Comparison of ENCODE assay signal across 8 mouse cellular contexts in the genomic region with DNA sequence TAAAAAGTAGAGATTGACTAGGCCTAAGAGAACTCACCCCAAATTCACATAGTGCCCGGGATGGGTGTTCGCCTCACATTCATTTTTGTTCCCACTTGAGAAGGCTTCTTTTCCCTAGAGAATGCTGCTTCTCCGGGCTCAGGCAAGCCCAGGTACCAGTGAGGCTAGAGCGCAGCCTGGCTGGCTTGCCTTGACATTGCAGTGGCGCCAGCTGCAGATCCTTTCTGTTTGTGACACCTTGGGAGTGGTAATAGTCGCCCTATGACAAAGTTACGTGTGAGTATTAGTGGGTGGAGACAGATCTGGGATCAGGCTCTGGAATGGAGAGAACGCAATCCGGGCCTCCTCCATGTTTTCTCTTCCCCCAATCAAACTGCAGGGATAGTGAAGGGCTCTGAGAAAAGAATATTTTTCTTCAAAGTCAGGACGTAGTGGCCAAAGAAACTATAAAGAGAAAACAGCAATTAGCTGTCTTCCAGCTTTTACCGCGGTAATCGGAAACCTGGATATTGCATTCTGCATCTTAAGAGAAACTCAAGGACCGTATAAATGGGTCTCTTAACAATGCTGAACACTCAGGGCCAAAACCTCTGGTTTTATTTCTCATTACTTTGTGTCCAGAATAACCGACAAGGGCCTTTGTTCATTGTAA. TPM values are rescaled to one million over a fixed set of nuclear protein-coding genes. Genes with fewer than 3 reads are reported as not detected.
DNase-seq lines count a peak whose midpoint lies in the region; ATAC-seq and TF ChIP-seq lines count a peak whose summit lies in the region.

A gene (minus strand): TSS at position 248 of the 652 bp plus-strand sequence.

- peak within 1 kb of the TSS; percentile 86 for H3K4me2 ChIP-seq in heart, embryonic 11.5 days
- peak within 1 kb of the TSS; percentile 66 for H3K4me2 ChIP-seq in kidney, embryonic 15.5 days
- H3K4me2 ChIP-seq in midbrain, postnatal 0 days (ENCODE audit: low read depth, low read length, poor library complexity, severe bottlenecking), result peak within 1 kb of the TSS; percentile 63
- H3K4me2 ChIP-seq in stomach, embryonic 16.5 days (ENCODE audit: low read depth, low read length), result peak within 1 kb of the TSS; percentile 77

- peak; percentile 90 for TF ChIP-seq POLR2A in bone marrow, adult 2 months (IDR thresholded peaks at IDR 0.05; ENCODE audit: borderline replicate concordance, control insufficient read depth, low read depth, low read length)

- H3K4me3 ChIP-seq in bone marrow, adult 2 months (replicated peaks; ENCODE audit: control insufficient read depth, low read depth, low read length), result peak within 1 kb of the TSS; percentile 82
- peak within 1 kb of the TSS; percentile 63 for H3K4me3 ChIP-seq in heart, embryonic 11.5 days (ENCODE audit: low read depth, low read length)
- peak within 1 kb of the TSS; percentile 68 for H3K4me3 ChIP-seq in kidney, embryonic 15.5 days (replicated peaks)
- peak within 1 kb of the TSS; percentile 42 for H3K4me3 ChIP-seq in midbrain, postnatal 0 days (ENCODE audit: low read depth, low read length)
- H3K4me3 ChIP-seq in stomach, embryonic 16.5 days (replicated peaks; ENCODE audit: low read length), result peak within 1 kb of the TSS; percentile 70

- WGBS in bone marrow, adult 2 months, result 16% methylated on average over 15 of the region's 15 CpGs
- WGBS in heart, embryonic 11.5 days (ENCODE audit: insufficient replicate concordance), result 11% methylated on average over 15 of the region's 15 CpGs
- WGBS in kidney, embryonic 15.5 days, result 6% methylated on average over 15 of the region's 15 CpGs
- 5% methylated on average over 15 of the region's 15 CpGs for WGBS in midbrain, postnatal 0 days
- 6% methylated on average over 15 of the region's 15 CpGs for WGBS in stomach, embryonic 16.5 days

- H3K4me1 ChIP-seq in bone marrow, adult 2 months (ENCODE audit: control insufficient read depth, insufficient read depth, low read length), result peaks cover 1% of the 10 kb centered on the region; the same call in 1 of the 2 replicates
- peaks cover 31% of the 10 kb centered on the region for H3K4me1 ChIP-seq in heart, embryonic 11.5 days (ENCODE audit: control insufficient read depth, insufficient read depth, low read length)
- peaks cover 64% of the 10 kb centered on the region for H3K4me1 ChIP-seq in kidney, embryonic 15.5 days
- peaks cover 20% of the 10 kb centered on the region for H3K4me1 ChIP-seq in midbrain, postnatal 0 days (ENCODE audit: insufficient read depth, low read length)
- H3K4me1 ChIP-seq in stomach, embryonic 16.5 days (ENCODE audit: control insufficient read depth, insufficient read depth, low read length), result peaks cover 39% of the 10 kb centered on the region

- H3K27ac ChIP-seq in bone marrow, adult 2 months (ENCODE audit: control insufficient read depth, insufficient read depth, low read depth, low read length, poor library complexity), result peak within 1 kb of the TSS; percentile 93
- H3K27ac ChIP-seq in heart, embryonic 11.5 days (ENCODE audit: low read depth, low read length), result peak within 1 kb of the TSS; percentile 100
- H3K27ac ChIP-seq in kidney, embryonic 15.5 days, result peak within 1 kb of the TSS; percentile 99
- peak within 1 kb of the TSS; percentile 89 for H3K27ac ChIP-seq in midbrain, postnatal 0 days (ENCODE audit: low read depth, low read length)
- H3K27ac ChIP-seq in stomach, embryonic 16.5 days (ENCODE audit: low read length), result peak within 1 kb of the TSS; percentile 100

- peak; percentile 89 for DNase-seq in liver
- DNase-seq in midbrain, postnatal 0 days (ENCODE audit: low spot score), result peak; percentile 92

- peak; percentile 9 for ATAC-seq in CD4-positive, CD25-positive, alpha-beta regulatory T cell, adult 4 months
- peak; percentile 64 for ATAC-seq in erythroblast, adult 5-6 weeks (replicated peaks; ENCODE audit: low FRiP score, poor library complexity, severe bottlenecking)
- peak; percentile 61 for ATAC-seq in heart, embryonic 11.5 days (replicated peaks; ENCODE audit: insufficient number of reproducible peaks, low FRiP score, low TSS enrichment)
- ATAC-seq in kidney, embryonic 15.5 days (replicated peaks; ENCODE audit: low FRiP score), result peak; percentile 64
- peak; percentile 76 for ATAC-seq in midbrain, postnatal 0 days (ENCODE audit: low FRiP score)
- ATAC-seq in stomach, embryonic 16.5 days (ENCODE audit: insufficient read depth, low FRiP score), result peak; percentile 76

- H3K9me3 ChIP-seq in heart, embryonic 11.5 days (replicated peaks; ENCODE audit: control insufficient read depth, low read length), result no peaks in the 10 kb centered on the region
- H3K9me3 ChIP-seq in kidney, embryonic 15.5 days (replicated peaks), result no peaks in the 10 kb centered on the region
- no peaks in the 10 kb centered on the region for H3K9me3 ChIP-seq in midbrain, postnatal 0 days (ENCODE audit: low read length)
- no peaks in the 10 kb centered on the region for H3K9me3 ChIP-seq in stomach, embryonic 16.5 days (replicated peaks; ENCODE audit: control insufficient read depth, low read length)

- peak; percentile 69 for TF ChIP-seq CTCF in bone marrow, adult 2 months (IDR thresholded peaks at IDR 0.05; ENCODE audit: control insufficient read depth, insufficient read depth, low read length)
- TF ChIP-seq CTCF in midbrain, postnatal 0 days (IDR thresholded peaks at IDR 0.05), result peak; percentile 84

- H3K9ac ChIP-seq in heart, embryonic 11.5 days (ENCODE audit: low read depth, low read length), result peak within 1 kb of the TSS; percentile 98
- H3K9ac ChIP-seq in kidney, embryonic 15.5 days, result peak within 1 kb of the TSS; percentile 87
- peak within 1 kb of the TSS; percentile 63 for H3K9ac ChIP-seq in midbrain, postnatal 0 days (replicated peaks; ENCODE audit: low read length, poor library complexity, severe bottlenecking)
- peak within 1 kb of the TSS; percentile 94 for H3K9ac ChIP-seq in stomach, embryonic 16.5 days (ENCODE audit: low read length)

- H3K27me3 ChIP-seq in heart, embryonic 11.5 days (ENCODE audit: control insufficient read depth, insufficient read depth, low read length), result no peaks in the 10 kb centered on the region
- H3K27me3 ChIP-seq in kidney, embryonic 15.5 days, result no peaks in the 10 kb centered on the region
- no peaks in the 10 kb centered on the region for H3K27me3 ChIP-seq in midbrain, postnatal 0 days (ENCODE audit: insufficient read depth, low read length)
- no peaks in the 10 kb centered on the region for H3K27me3 ChIP-seq in stomach, embryonic 16.5 days (ENCODE audit: control insufficient read depth, insufficient read depth, low read length)

- H3K36me3 ChIP-seq in heart, embryonic 11.5 days (ENCODE audit: control insufficient read depth, insufficient read depth, low read length), result no peaks in the 10 kb centered on the region
- no peaks in the 10 kb centered on the region for H3K36me3 ChIP-seq in kidney, embryonic 15.5 days
- H3K36me3 ChIP-seq in midbrain, postnatal 0 days (ENCODE audit: insufficient read depth, low read length), result no peaks in the 10 kb centered on the region
- no peaks in the 10 kb centered on the region for H3K36me3 ChIP-seq in stomach, embryonic 16.5 days (ENCODE audit: control insufficient read depth, insufficient read depth, low read length)

RNA-seq across cellular contexts. Expression of the gene that starts here (rescaled TPM):
- polyA plus RNA-seq in CD4-positive, CD25-positive, alpha-beta regulatory T cell, adult 4 months (2017; shearing (Covaris generic)), result 1 to 10 TPM; 1.6 to 2.3 TPM
- polyA plus RNA-seq in bone marrow, adult 2 months (2011; ENCODE audit: insufficient read depth, insufficient read length, low replicate concordance, missing spikeins), result 16.1 and 25.9 TPM in 2 replicates
- total RNA-seq in erythroblast, adult 5-6 weeks (2015; ENCODE audit: low replicate concordance), result 0.58 and 1.9 TPM in 2 replicates
- 3.1 and 3.8 TPM in 2 replicates for total RNA-seq in erythroblast, adult 5-6 weeks (2017; ENCODE audit: low replicate concordance)
- polyA plus RNA-seq in heart, embryonic 11.5 days (2014; fragmentation: Nextera tagmentation; extraction: Ambion mirVana), result 22.0 and 22.8 TPM in 2 replicates
- polyA plus RNA-seq in kidney, embryonic 15.5 days (2015; fragmentation: Nextera tagmentation; extraction: Ambion mirVana), result 38.5 and 43.8 TPM in 2 replicates
- 60.4 and 65.5 TPM in 2 replicates for total RNA-seq in midbrain, postnatal 0 days (2014; rRNA removed)
- 23.5 TPM in 2 replicates for polyA plus RNA-seq in midbrain, postnatal 0 days (2015; fragmentation: Nextera tagmentation; extraction: Ambion mirVana)
- polyA plus RNA-seq in stomach, embryonic 16.5 days (2015; fragmentation: Nextera tagmentation; extraction: Ambion mirVana), result 23.1 and 24.4 TPM in 2 replicates

Comparison
In these comparisons a context has a peak if more than half of its experiments do, and no peak if none do; other contexts are left out.
1. Peak in every context shown above with its lines: DNase-seq, ATAC-seq, H3K4me3 ChIP-seq and H3K27ac ChIP-seq.
2. RNA of the gene that starts here (total RNA-seq): 60.4 to 65.5 TPM in midbrain, postnatal 0 days; 0.58 to 3.8 TPM in erythroblast, adult 5-6 weeks; every median in the first group is over 10 times any median in the second.
3. ATAC-seq: peak in every context shown above with its lines; median percentile 76 in midbrain, postnatal 0 days; 76 in stomach, embryonic 16.5 days; 64 in erythroblast, adult 5-6 weeks; 64 in kidney, embryonic 15.5 days; 61 in heart, embryonic 11.5 days; 9 in CD4-positive, CD25-positive, alpha-beta regulatory T cell, adult 4 months.